Mouse (Mus musculus) forebrain, embryonic 16.5 days (tissue): ENCODE data around the gene 4930447C04Rik. TPM values are rescaled to one million over a fixed set of nuclear protein-coding genes. Genes with fewer than 3 reads are reported as not detected.

Source experiments
- ATAC-seq: fragments of 200-750 bp; cut with Nextera tagmentation; 2 replicates; pipeline ENCODE4 v1.8.0; 2017; ENCODE audit warnings: mild to moderate bottlenecking, moderate library complexity
- H3K27ac ChIP-seq: fragments of 300-500 bp; sonication (generic); 2 replicates; pipeline ENCODE4 v1.5.1; 2014; ENCODE audit warnings: low read length, control low read depth
- H3K27me3 ChIP-seq: fragments of 300-500 bp; sonication (generic); replicated peaks from 2 replicates; pipeline ENCODE4 v1.6.1; 2014; ENCODE audit warnings: low read length; ENCODE audit not compliant: control insufficient read depth, insufficient read depth
- H3K36me3 ChIP-seq: fragments of 300-500 bp; sonication (generic); 2 replicates; pipeline ENCODE4 v1.6.1; 2014; ENCODE audit not compliant: control insufficient read depth, insufficient read depth
- H3K4me1 ChIP-seq: fragments of 300-500 bp; sonication (generic); replicated peaks from 2 replicates; pipeline ENCODE4 v1.6.1; 2014; ENCODE audit warnings: low read length; ENCODE audit not compliant: control insufficient read depth, insufficient read depth
- H3K4me2 ChIP-seq: fragments of 300-500 bp; sonication (generic); 2 replicates; pipeline ENCODE4 v1.6.1; 2014; ENCODE audit warnings: mild to moderate bottlenecking, low read length, control low read depth
- H3K4me3 ChIP-seq: fragments of 300-500 bp; sonication (generic); replicated peaks from 2 replicates; pipeline ENCODE4 v1.5.1; 2014; ENCODE audit warnings: mild to moderate bottlenecking, low read length, control low read depth
- H3K9ac ChIP-seq: fragments of 300-500 bp; sonication (generic); replicated peaks from 2 replicates; pipeline ENCODE4 v1.6.1; 2014; ENCODE audit warnings: low read depth, low read length, control low read depth
- H3K9me3 ChIP-seq: fragments of 300-500 bp; sonication (generic); 2 replicates; pipeline ENCODE4 v1.6.1; 2016; ENCODE audit warnings: low read length; ENCODE audit not compliant: control insufficient read depth
- WGBS: fragments of 180-500 bp; shearing (Covaris S2); extraction: QIAGEN DNeasy Blood & Tissue Kit; methylation state at CpG from one replicate; pipeline ENCODE4 v1.1.7; 2014; 5-methylcytosine and 5-hydroxymethylcytosine counted together
- polyA plus RNA-seq: library from polyadenylated mRNA; unstranded; fragments of >200 nt; fragmentation: Nextera tagmentation; extraction: Ambion mirVana; gene quantifications from 2 replicates; pipeline ENCODE4 v1.2.1, GENCODE M21; 2015

The 4930447C04Rik gene
- polyA plus RNA-seq, 1 experiment from 2014 or later = 3.4 TPM

- 82% methylated on average over 7 of the region's 7 CpGs for WGBS
- no peak overlapping the region for H3K27ac ChIP-seq
- peaks cover 13% of the 10 kb centered on the region for H3K27me3 ChIP-seq
- no peaks in the 10 kb centered on the region for H3K9me3 ChIP-seq
- no peak overlapping the region for H3K4me3 ChIP-seq
- H3K4me2 ChIP-seq = no peak overlapping the region
- H3K36me3 ChIP-seq = no peaks in the 10 kb centered on the region
- H3K4me1 ChIP-seq = no peaks in the 10 kb centered on the region
- no peak for ATAC-seq
- no peak overlapping the region for H3K9ac ChIP-seq
Observed at GRCm38 (mm10) chr12:72967541-72967940, 27.0 kb upstream of the 4930447C04Rik start.

- no peak for ATAC-seq
- Histone ChIP-seq H3K27ac (no peak overlapping the region), H3K27me3 (peaks cover 1% of the 10 kb centered on the region; the same call in 1 of the 2 replicates), H3K4me2 (no peak overlapping the region), H3K36me3 (no peaks in the 10 kb centered on the region), H3K9me3 (no peaks in the 10 kb centered on the region), H3K9ac (no peak overlapping the region), H3K4me3 (no peak overlapping the region), H3K4me1 (no peaks in the 10 kb centered on the region)
- 68% methylated on average over 6 of the region's 6 CpGs for WGBS
Observed at GRCm38 (mm10) chr12:72962761-72963160, 22.2 kb upstream of the 4930447C04Rik start.

- WGBS = 92% methylated on average over 3 of the region's 3 CpGs
- ATAC-seq = no peak
- no peak overlapping the region for H3K27ac ChIP-seq
- no peak overlapping the region for H3K4me3 ChIP-seq
- H3K9ac ChIP-seq = no peak overlapping the region
- no peaks in the 10 kb centered on the region for H3K9me3 ChIP-seq
- no peaks in the 10 kb centered on the region for H3K36me3 ChIP-seq
- no peaks in the 10 kb centered on the region for H3K4me1 ChIP-seq
- H3K27me3 ChIP-seq = peaks cover 5% of the 10 kb centered on the region
- no peak overlapping the region for H3K4me2 ChIP-seq
Observed at GRCm38 (mm10) chr12:72958446-72958845, 17.9 kb upstream of the 4930447C04Rik start.

GRCm38 (mm10) chr12:72957829-72958424 is 17.4 kb upstream of the 4930447C04Rik start:
- no peak for ATAC-seq
- H3K4me3 ChIP-seq = no peak overlapping the region
- H3K4me2 ChIP-seq = no peak overlapping the region
- no peak overlapping the region for H3K27ac ChIP-seq
- no peaks in the 10 kb centered on the region for H3K36me3 ChIP-seq
- no peaks in the 10 kb centered on the region for H3K4me1 ChIP-seq
- WGBS = 76% methylated on average over 6 of the region's 6 CpGs
- no peak overlapping the region for H3K9ac ChIP-seq
- H3K27me3 ChIP-seq = peaks cover 9% of the 10 kb centered on the region
- no peaks in the 10 kb centered on the region for H3K9me3 ChIP-seq

- Histone ChIP-seq H3K9ac (no peak overlapping the region), H3K4me3 (no peak overlapping the region), H3K27ac (no peak overlapping the region), H3K4me1 (no peaks in the 10 kb centered on the region), H3K9me3 (no peaks in the 10 kb centered on the region), H3K27me3 (peaks cover 22% of the 10 kb centered on the region), H3K36me3 (no peaks in the 10 kb centered on the region), H3K4me2 (no peak overlapping the region)
- WGBS = 83% methylated on average over 4 of the region's 4 CpGs
- ATAC-seq = no peak
Observed at GRCm38 (mm10) chr12:72954906-72955305, 14.3 kb upstream of the 4930447C04Rik start.

- Histone ChIP-seq H3K36me3 (no peaks in the 10 kb centered on the region), H3K9ac (no peak overlapping the region), H3K9me3 (no peaks in the 10 kb centered on the region), H3K4me1 (no peaks in the 10 kb centered on the region), H3K4me3 (no peak overlapping the region), H3K27me3 (peaks cover 32% of the 10 kb centered on the region), H3K4me2 (no peak overlapping the region), H3K27ac (no peak overlapping the region)
- no peak for ATAC-seq
- WGBS = 87% methylated on average over 5 of the region's 5 CpGs
Observed at GRCm38 (mm10) chr12:72953858-72954257, 13.3 kb upstream of the 4930447C04Rik start.

- ATAC-seq = no peak
- Histone ChIP-seq H3K4me1 (no peaks in the 10 kb centered on the region), H3K27me3 (peaks cover 36% of the 10 kb centered on the region), H3K27ac (no peak overlapping the region), H3K4me3 (no peak overlapping the region), H3K9me3 (no peaks in the 10 kb centered on the region), H3K4me2 (no peak overlapping the region), H3K9ac (no peak overlapping the region), H3K36me3 (no peaks in the 10 kb centered on the region)
- 90% methylated on average over 5 of the region's 5 CpGs for WGBS
Observed at GRCm38 (mm10) chr12:72953089-72953488, 12.5 kb upstream of the 4930447C04Rik start.

- H3K36me3 ChIP-seq = no peaks in the 10 kb centered on the region
- no peak overlapping the region for H3K4me3 ChIP-seq
- WGBS = 19% methylated on average over 2 of the region's 2 CpGs
- H3K9ac ChIP-seq = no peak overlapping the region
- no peak overlapping the region for H3K27ac ChIP-seq
- H3K4me1 ChIP-seq = peaks cover 10% of the 10 kb centered on the region
- no peak for ATAC-seq
- no peaks in the 10 kb centered on the region for H3K9me3 ChIP-seq
- H3K27me3 ChIP-seq = peaks cover 72% of the 10 kb centered on the region
- H3K4me2 ChIP-seq = no peak overlapping the region
Observed at GRCm38 (mm10) chr12:72947335-72947734, 6.8 kb upstream of the 4930447C04Rik start.

GRCm38 (mm10) chr12:72946805-72947204 is 6.2 kb upstream of the 4930447C04Rik start:
- H3K36me3 ChIP-seq = no peaks in the 10 kb centered on the region
- no peak for ATAC-seq
- no peaks in the 10 kb centered on the region for H3K9me3 ChIP-seq
- H3K9ac ChIP-seq = no peak overlapping the region
- H3K4me2 ChIP-seq = no peak overlapping the region
- H3K27me3 ChIP-seq = peaks cover 75% of the 10 kb centered on the region
- H3K27ac ChIP-seq = no peak overlapping the region
- H3K4me1 ChIP-seq = peaks cover 10% of the 10 kb centered on the region
- H3K4me3 ChIP-seq = no peak overlapping the region

GRCm38 (mm10) chr12:72946064-72946395 is 5.5 kb upstream of the 4930447C04Rik start:
- Histone ChIP-seq H3K27ac (no peak overlapping the region), H3K36me3 (no peaks in the 10 kb centered on the region), H3K4me2 (no peak overlapping the region), H3K4me3 (no peak overlapping the region), H3K9me3 (no peaks in the 10 kb centered on the region), H3K27me3 (peaks cover 76% of the 10 kb centered on the region), H3K4me1 (peaks cover 10% of the 10 kb centered on the region), H3K9ac (no peak overlapping the region)
- ATAC-seq = no peak
- WGBS = 1% methylated on average over 8 of the region's 8 CpGs
